Mouse (Mus musculus): ENCODE results near the gene Rasd1. TPM values are rescaled to one million over a fixed set of nuclear protein-coding genes. Genes with fewer than 3 reads are reported as not detected.
A peak's percentile ranks its signal among the peaks of the same experiment; 100 is the strongest.
"Not testable (repeated sequence)": the region's sequence is repeated elsewhere in the genome, so short reads cannot be mapped to it uniquely, and the experiment has no call there.

The Rasd1 gene
- total RNA-seq, 4 experiments from 2014 or later, result 0.39 to 3.4 (median 1.7) TPM

DNA sequence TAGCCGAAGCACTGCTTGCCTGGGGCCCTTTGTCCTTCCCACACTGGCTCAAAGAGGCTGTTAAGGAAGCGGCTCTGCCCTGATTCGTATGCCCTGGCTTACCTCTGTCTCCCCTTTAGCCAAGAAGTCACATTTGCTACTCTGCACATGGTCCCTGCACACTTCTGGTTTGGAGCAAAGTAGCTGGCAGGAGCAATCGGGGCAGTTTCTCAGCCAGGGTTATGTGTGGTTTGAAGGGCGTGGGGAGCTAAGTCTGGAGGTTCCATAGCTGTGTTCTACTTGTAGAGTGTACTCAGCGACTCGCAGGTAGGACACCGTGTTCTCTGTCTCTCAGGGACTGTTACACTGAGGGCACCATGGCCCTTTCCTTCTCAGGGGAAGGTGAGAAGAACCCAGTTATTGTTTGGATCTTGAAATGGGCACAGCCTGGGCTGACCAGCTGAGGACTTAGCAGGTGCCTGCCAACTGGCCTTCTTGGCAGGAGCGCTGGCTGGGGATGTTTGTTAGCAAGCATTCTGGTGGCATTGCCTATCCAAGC, 3.3 kb downstream of the Rasd1 start:
- no peak for DNase-seq (ENCODE audit: low spot score in 2 of 2)

DNA sequence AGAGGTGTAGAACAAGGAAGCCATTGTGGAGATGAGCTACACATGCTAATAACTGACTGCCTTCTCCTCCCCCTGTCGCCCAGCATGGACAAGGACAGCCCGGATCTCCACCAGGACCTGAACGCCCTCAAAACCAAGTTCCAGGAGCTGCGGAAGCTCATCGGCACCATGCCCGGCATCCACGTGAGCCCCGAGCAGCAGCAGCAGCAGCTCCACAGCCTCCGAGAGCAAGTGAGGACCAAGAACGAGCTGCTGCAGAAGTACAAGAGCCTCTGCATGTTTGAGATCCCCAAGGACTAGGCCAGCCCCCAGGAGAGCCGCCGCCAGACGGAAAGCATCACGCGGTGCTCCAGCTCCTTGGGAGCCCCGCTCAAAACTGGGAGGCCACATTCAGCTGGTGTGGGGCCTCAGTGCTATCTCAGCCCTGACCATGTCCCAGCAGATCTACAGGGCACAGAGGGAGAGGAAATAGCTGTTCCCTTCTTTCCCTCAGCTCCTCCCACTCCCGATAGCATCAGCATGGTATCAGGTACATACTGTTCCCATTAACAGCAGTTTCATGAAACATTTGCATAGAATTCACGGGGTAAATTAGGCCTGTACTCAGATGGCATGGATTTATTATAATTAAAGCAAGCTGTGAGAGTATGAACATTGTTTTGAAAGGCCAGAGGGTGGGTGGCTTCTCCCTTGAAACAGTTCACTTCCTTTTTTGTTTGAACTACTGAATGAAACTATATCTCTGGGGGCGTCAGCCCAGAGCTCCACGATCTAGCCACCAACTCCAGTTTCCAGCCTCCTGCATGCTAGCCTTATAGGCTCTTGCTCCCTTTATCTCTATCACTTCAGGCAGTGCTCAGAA, 4.0 kb downstream of the Rasd1 start:
- DNase-seq (ENCODE audit: low spot score in 2 of 2), result no peak

DNA sequence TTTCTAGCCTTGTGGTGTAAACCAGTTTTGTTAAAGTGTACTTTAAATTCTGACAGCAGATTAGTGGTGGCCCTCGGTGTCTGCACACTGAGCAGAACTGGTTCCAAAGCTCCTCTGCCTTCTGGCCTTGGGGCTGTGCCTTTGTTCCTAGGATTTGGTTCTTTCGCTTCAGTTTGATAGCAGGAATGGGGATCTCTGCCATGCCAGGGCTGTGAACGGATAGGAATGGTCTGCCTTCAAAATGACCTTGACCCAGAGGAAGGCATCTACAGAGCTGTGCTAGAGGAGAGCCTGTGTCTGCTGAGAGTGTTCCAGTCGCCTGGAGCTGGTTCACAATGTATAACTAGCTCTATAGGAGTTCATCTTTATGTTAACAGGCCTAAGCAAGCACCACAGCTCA, 5.3 kb downstream of the Rasd1 start:
- DNase-seq (ENCODE audit: low spot score in 2 of 2), result no peak

DNA sequence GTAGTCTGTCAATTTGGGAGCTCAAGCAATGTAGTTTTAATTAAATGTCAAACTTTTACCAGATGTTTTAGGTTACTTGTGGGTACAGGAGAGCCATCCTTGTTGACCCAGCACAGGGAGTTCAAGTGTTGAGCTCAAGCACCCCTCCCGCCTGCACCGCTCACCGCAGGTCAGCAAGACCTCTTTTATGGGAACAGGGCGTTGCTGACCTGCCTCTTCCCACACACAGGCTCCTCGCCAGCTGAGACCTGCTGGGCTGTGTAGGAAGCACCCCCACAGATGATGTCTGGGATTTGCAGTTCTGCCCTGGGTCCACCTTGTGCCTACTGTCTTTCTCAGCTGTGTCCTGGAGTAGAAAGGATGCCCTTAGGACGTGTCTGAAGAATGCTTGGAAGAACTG, 8.0 kb downstream of the Rasd1 start:
- no peak for DNase-seq (ENCODE audit: low spot score in 2 of 2)

DNA sequence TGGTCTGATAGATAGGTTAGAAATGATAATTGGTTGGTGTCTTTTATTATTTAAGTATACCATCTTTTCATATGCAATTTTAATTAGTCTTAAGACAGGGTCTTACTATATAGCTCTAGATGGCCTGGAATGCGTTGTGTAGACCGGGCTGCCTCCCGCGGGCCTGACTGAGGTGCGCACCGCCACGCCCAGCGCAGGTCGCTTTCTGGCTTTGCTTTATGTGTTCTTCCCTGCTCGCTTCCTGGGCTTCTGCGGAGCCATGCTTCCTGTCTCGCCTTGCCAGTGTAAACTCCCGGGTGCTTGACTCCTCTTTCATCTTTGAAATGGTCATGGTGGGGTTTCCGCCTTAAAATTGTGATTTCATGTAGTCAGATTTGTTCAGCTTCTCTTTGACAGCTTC, 11.9 kb downstream of the Rasd1 start:
- no peak for DNase-seq (ENCODE audit: low spot score in 2 of 2)

DNA sequence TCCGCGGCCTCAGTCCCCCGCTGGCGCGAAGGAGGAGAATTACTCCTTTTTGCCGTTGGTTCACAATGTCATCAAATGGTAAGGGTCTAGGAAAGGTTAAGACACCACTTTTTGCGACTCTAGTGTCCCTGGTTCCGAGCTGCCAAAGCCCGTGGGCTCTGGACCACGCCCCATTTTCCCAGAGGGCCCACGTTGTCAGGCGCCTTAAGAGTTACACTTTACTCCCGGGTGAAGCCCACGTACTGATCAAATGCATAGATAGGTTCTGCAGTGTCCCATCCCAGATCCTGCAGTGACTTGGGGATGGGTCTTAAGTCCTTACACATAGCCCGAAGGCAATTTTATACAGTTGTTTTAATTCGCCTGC, 16.4 kb downstream of the Rasd1 start:
- DNase-seq (ENCODE audit: low spot score in 2 of 2), result no peak

DNA sequence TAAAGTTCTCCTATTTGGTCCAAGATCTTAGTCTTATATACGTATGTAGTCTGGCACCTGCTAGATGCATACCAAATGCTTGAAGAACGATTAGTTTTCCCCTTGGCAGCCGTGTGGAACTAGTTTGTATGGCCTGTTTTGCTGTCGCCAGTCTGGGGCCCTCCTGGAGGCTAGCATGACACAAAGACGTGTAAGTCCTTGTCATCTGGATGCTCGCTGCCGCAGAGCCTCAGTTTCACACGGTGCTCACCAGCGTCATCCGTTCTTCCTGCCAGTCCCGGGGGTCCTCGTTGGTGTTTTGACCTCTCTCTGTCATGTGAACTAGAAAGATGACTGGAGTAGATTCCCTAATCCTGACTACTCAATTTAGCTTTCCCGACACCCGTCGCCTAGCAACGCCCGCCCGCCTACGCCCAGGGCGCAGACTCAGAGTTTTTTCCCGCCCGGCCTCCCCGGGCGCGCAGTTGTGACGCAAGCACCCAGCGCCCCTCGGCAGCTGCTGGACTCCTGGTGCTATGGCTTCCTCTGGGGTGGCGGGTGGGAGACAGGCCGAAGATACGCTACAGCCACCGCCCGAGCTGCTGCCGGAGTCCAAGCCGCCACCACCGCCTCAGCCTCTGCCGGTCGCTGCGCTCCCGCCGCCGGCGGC, 16.9 kb downstream of the Rasd1 start, which contains the start of gene Med9:
Gene Med9 (plus strand): TSS at position 455 of the 649 bp plus-strand sequence.
- peak; percentile 87 to 89 for DNase-seq (ENCODE audit: low spot score in 2 of 2)

DNA sequence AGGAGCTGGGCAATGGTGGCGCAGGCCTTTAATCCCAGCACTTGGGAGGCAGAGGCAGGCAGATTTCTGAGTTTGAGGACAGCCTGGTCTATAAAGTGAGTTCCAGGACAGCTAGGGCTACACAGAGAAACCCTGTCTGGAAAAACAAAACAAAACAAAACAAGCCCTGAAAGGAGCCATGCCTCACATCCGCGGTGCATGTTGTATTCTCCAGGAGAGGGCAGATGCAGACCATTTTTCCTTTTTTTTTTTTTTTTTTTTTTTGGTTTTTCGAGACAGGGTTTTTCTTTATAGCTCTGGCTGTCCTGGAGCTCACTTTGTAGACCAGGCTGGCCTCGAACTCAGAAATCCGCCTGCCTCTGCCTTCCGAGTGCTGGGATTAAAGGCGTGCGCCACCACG, 19.9 kb downstream of the Rasd1 start:
- DNase-seq (ENCODE audit: low spot score in 2 of 2), result not testable (repeated sequence)

DNA sequence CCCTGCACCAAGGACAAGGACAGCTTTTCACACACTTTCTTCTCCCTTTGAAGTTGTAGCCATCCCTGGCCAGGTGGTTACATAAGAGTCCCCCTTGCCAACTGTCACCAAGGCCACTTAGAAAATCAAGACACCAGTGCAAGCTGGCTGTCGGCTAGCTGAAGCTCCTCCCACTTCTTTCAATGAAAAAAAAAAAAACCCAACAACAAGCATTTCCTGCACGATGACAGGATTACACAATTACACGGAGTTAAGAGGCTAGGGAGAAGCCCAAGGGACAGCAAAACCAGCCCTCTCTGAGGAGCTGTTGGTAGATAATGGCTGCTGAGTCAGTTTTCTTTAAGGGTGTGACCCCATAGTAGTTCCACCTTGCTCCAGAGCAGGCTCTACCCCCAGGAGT, 23.4 kb downstream of the Rasd1 start:
- no peak for DNase-seq (ENCODE audit: low spot score in 2 of 2)

DNA sequence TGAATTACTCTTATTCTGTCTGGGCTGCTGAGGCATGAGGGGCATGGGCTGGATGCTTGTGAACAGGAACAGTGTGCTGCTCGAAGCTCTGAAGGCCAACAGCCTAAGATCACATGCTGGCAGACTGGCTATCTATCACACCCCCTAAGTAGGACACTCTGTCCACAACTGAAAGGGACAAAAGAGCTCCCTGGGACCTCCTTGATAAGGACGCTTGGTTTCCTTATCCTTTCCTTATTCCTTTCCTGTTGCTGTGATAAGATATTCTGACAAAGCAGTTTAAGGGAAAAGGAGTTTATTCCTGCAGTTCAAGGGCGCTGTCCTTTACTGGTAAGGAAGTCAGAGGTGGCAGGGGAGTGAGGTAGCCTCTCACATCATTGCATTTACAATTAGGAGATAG, 24.1 kb downstream of the Rasd1 start:
- no peak for DNase-seq (ENCODE audit: low spot score in 2 of 2)

DNA sequence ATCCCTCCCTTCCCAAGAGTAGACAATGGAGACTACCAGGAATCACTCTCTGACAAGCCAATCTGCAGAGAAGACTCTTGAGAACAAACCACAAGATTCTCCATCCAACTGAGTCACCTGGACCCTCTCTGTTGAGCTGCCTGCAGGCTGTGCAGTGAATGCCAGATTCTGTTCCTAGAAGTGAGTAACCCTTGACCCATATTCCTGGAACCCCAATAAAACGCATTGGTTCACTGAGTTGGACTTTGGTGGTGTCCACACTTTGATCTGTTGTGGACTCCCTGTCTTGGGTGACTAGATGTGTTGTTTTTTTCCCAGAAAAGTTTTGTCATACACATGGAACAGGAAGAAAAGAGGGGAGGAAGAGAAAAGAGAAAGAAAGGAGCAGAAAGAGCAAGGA, 24.9 kb downstream of the Rasd1 start:
- DNase-seq (ENCODE audit: low spot score in 2 of 2), result no peak

DNA sequence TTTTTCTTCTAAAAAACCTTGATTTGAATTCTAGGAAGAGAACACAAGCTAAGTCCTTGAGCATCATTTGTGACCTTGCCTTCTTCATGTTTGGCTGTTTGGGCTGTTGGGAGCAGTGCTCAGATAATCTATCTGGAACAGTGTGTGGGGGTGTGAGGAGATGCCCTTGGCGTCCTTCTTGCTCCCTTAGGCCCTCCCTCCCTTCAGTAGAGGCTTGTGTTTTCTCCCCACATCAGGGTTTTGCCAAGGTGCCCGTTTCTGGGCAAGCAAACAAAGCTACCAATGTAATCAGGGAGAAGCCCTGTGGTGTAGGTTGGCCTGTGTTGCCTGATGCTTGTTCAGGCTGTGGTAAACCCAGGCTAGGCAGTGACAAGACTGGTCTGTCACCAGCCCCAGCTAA, 27.1 kb downstream of the Rasd1 start:
- no peak for DNase-seq (ENCODE audit: low spot score in 2 of 2)

DNA sequence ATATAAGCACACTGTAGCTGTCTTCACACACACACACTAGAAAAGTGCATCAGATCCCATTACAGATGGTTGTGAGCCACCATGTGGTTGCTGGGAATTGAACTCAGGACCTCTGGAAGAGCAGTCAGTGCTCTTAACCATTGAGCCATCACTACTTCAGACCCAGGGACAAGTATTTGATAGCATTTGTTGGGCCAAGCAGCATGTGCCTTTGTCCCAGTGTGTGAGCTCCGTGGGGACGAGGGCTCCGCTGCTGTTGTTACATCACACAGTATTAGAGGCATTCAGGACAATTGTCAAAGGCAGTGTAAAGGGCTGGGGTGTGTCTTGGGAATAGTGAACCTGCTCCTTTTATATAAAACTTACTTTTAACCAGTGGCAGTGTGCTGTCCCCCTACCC, 27.7 kb downstream of the Rasd1 start:
- DNase-seq (ENCODE audit: low spot score in 2 of 2), result no peak

DNA sequence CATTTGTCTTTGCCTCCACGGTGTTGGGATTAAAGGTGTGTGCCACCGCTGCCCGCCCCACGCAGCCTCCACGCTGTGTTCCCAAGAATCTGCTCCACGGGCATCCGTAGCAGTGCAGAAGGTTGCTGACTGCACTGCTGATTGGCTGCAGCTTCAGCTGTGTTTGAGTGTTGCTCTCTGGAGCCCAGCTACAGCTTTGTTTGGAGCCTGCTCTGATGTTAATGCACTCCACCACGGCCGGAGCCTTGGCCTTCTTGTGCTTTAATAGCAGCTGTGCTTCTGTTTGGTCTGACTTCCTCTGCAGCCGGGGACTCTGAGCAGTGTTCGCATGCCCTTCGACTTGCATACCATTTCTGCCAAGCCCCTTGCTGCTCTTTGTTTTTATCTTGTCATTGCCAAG, 30.8 kb downstream of the Rasd1 start:
- no peak for DNase-seq (ENCODE audit: low spot score in 2 of 2)

DNA sequence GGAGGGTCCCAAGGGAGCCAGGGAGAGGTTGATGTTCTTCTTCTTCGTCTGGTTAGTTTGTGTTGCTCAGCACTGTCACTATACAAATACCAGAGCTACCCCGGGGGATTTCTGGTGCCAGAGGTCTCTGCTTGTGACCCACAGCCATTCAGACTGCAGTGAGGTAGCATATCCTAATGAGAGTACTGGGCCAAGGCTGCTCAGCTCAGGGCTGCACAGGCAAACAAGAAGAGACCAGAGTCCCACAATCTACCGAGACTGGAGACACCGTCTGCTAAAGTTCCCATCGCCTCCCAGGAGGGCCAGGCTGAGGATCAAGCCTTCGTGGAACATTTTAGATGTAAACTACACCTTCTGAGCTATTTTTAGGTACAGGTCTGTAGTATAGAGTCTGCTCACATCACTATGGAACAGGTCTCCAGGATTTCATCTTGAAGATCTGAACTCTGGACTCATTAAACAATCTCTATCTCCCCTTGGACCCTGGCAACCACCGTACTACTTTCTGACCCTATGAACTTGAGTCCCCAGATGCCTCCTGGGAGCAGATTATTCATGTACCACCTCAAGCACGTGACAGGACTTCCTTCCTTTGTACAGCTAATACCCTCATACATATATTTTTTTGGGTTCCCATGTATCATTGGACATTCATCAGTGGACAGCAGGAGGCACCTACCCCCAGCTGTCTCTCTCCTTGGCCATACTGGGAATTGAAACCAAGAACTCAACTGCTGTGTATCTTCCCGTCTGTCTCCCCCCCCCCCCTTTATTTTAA, 32.0 kb downstream of the Rasd1 start:
- DNase-seq (ENCODE audit: low spot score in 2 of 2), result no peak

DNA sequence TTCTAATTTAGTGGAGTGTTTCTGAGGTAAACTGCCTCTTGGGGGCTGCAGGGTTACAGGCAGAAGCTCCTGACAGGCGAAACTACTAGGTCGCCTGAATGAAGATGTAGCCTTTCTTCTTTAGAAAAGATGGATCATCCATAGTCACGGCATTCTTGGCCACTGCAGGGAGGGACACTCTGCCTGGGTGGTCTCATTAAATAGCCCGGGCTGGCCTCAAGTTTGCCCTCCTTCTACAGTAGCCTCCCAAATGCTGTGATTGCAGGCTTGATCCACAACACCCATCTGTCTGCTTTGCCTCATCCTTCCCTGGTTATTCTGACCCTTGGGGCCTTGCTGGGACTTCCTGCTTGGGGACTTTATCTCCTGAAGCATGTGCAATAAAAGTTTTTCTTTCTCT, 34.7 kb downstream of the Rasd1 start:
- DNase-seq (ENCODE audit: low spot score in 2 of 2), result no peak

DNA sequence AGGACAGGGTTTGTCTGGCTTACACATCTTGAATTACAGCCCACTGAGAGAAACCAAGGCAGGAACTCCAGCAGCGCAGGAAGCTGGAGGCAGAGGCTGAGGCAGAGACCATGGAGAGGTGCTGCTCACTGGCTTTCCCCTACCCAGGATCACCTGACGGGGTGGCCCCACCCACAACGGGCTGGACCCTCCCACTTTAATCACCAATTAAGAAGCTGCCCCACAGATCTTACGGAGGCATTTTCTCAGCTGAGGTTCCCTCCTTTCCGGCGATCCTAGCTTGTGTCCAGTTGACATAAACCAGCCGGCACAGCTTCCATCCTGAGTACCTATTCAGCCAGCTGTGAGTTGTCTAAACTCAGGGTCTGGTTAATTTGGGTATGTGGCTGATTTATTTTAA, 43.5 kb downstream of the Rasd1 start:
- DNase-seq (ENCODE audit: low spot score in 2 of 2), result no peak

DNA sequence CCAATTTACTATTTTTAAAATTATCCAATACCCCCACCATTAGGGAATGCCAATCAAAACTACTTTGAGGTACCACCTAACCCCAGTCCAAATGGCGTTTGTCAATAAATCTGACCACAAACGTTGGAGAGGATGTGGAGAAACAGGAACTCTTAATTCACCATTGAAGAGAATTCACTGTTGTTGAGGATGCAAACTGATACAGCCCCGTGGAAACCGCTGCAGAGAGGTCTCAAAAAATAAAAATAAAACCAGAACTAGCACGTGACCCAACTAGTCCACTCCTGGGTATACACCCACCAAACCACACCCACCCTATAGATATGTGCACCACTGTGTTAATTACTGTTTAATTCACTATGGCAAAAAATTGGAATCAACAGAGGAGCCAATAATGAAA, 44.4 kb downstream of the Rasd1 start:
- no peak for DNase-seq (ENCODE audit: low spot score in 2 of 2)

DNA sequence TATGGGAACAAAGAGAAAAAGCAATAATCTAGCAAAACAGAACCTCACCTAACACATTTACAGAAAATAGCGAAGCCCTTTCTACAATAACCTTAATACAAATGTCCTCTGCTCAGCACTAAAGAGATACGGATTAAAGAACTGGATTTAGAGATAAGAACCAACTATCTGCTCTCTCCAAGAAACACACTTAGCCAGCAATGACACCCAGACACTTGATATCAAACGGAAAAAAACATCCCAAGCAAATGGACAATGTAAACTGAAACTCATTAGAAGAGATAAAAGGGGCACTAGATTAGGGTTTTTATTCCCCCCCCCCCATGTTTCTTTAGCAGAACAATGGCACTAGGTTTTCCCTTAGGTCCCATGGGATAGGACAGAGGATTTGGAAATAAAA, 45.3 kb downstream of the Rasd1 start:
- no peak for DNase-seq (ENCODE audit: low spot score in 2 of 2)

DNA sequence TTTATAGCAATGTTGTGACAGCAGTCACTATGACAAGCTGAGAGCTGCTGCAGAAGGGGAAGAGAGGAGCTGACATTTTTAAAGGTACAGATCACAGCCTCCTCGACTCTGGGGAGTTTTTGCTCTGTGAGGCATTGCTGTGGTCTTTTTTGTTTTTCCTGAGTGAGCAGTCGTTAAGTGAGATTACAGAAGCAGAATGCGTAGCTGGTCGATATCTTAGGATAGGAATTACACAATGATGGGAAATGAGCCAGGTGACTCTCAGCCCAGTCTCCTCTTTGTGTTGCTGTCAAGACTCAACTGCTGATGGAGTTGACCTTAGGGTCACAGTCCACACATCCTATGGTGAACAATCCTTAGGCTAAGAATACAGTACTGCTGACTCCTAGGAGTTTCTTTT, 46.7 kb downstream of the Rasd1 start:
- DNase-seq (ENCODE audit: low spot score in 2 of 2), result no peak

DNA sequence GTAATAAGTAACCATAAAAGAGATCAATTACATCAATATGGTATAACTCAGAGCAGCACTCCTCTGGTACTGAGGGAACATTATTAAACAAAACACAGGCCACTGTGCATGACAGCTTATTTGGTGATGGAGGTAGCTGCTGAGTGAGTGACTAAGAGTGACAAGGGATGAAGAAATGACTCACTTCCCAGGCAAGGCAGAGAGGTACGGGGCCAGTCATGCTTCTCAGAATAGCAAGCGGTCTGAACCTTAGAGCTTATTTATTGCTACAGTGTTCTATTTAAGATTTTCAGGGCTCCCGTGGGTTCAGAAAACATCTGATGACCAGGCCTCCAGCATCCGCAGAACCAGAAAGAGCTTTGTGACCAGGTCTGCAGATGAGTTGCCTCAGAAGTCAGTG, 51.0 kb downstream of the Rasd1 start:
- no peak for DNase-seq (ENCODE audit: low spot score in 2 of 2)
